Mouse (Mus musculus): Measurements from ENCODE around the gene Cenpt.

DNA sequence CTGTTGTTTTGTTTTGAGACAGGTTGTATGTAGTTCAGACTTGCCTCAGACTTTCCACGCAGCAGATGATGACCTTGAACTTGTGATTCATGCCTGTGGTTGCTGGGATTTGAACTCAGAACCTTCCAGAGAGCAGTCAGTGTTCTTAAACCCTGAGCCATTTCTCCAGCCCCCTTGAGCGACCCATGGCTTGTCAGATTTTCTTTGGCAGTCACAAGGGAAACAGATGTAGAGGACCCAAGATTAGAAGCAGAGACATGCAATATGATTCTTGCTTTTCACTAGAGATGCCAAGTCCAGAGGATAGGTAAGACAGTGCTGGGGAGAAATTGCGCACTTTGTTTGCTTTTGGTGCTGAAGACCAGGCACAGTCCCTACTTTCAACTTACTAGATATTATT is at the start of gene Cenpt:
- TF ChIP-seq CTCF (conservative IDR thresholded peaks at IDR 0.05; ENCODE audit: insufficient read depth, insufficient read length, low read depth, low read length) = no peak
- no peak for TF ChIP-seq POLR2A (IDR thresholded peaks at IDR 0.05; ENCODE audit: low read depth, low read length)

All from kidney, adult 2 months (tissue).